Mouse (Mus musculus): ENCODE results near the gene Fbxw4. TPM values are rescaled to one million over a fixed set of nuclear protein-coding genes. Genes with fewer than 3 reads are reported as not detected.

Gene Fbxw4
- total RNA-seq, 2 experiments from 2014 or later: 23.3 to 24.7 TPM

DNA sequence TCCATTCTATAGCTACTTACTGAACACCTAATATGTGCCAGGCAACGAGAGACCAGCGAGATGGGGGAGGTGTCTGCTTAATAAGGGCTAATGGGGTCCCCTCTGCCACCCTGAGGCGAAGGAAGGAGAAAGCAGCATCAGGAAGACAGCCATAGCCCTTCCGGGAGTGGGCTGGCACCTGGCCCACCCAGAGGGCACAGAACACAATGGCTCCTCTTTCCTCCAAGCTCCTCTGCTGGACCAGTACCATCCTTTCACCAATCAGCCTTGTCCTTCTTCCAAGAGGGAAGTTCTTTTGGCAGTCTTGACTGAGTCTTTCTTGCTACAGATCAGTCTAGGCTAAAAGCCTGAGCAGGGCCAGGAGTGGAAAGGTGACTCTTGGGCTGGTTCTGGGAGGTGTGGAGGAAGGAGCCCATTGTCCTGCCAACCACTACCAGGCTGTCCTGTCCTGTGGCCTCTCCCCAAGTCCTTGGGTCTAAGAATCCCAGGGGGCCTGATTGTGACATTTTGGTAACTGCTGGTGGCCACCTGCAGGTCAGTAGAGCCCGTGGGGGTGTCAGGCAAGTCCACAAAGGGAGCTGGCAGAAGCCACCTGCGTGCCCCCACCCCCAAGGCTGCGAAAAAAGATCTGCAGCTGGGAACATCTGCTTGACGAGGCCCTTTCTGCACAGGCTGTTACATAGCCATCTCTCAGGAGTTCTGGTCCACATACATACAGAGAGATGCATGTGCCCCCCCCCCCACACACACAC is 119.3 kb downstream of the Fbxw4 start:
- no peak for DNase-seq

DNA sequence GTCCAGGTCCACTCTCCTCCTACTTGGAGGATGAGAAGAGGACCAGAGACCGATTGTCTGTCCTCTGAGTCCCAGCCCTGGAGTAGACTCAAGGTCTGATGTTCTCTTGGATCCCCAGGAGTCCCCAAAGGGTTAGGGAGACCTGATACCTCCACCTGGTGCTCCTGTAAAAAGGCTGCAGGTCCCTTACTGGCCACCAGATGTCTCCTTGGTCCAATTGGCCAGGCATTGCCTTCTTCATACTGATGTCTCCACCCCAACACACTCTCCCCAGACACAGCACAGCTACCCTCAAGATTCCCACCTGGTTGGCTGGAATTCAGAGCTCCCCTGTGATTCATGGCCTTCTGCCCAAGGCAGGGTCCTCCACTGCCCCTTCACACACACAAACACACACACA is 122.6 kb downstream of the Fbxw4 start:
- no peak for DNase-seq

DNA sequence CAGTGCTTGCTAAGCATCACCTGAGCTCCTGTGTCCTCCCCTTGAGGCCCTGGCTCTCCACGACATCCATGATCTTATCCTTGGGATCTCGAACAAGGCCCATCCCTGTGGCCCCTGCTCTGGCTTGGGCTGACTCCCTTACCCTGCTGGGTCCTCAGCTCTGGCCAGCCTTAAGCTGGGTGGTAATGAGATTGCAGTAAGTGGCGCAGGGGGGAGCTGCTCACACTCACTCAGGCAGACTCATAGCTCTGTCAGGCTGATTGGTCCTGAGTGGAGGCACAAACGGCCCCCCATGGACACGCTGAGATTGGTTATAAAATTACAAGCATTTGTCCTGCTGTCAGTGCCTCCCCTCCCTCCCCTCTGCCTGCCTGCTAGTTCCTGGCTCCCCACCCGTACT is 124.2 kb downstream of the Fbxw4 start:
- no peak for DNase-seq

DNA sequence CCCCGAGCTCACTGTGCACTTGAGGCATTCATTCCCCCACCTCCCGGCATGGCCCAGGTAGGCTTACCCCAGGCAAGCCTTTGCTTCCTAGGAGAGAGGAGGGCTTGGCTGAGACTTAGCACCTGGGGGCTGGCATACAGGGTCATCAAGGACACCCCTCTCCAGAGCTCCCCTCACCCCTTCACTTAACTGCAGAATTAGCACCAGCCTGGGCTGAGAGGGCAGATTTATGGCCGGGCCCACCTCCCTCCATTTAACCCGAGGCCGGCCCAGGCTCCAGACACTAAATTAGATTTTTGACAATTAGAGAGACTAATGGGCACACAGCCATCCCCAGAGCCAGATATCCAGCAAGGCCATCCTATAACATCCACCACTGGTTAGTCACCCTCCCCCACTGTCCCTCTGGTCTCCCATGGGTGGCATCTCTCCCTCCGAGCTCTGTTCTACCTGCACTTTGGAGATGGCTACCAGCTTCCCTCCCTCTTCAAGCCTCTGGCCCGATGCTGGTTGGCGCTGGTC is 124.8 kb downstream of the Fbxw4 start:
- DNase-seq: no peak

DNA sequence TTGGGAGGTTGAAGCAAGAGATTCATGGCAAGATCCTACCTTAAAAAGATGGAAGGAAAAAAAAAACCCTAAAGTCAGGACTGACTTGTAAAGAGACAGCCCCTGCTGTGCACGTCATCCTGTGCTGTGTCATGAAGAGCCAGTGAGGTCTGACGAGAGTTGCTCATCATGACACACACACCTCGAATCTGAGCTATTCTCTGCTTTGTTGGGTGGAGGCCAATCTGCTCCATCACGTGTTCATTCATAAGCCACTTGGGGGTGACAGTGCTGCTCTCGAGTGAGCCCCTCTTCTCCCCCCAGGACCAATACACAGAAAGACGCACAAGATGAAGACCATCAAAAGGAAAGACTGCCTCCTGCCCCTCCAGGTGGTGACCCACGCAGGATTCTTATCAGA is 126.5 kb downstream of the Fbxw4 start:
- DNase-seq: no peak

DNA sequence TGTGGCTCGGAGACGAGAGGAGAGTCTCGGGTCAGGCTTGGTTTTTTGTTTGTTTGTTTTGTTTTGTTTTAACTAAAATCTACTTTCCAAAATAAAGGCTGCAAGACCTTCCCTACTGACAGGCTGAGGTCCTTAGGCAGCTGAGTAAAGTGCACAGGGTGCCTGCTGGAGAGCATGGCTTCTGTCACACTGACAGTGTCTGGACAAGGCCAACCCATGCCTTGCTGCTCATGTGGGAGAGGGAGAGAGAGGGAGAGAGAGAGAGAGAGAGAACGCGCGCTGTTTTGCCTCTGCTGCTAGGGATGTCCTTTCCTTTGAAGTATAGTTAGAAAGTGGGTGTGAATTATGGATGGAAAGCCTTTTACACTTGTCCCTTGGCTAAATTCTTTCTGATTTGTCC is 128.6 kb downstream of the Fbxw4 start:
- no peak for DNase-seq

- DNase-seq: no peak
These were observed 129.7 kb downstream of the Fbxw4 start for GRCm38 (mm10) chr19:45530200-45530995.

GRCm38 (mm10) chr19:45529294-45529693 is 130.8 kb downstream of the Fbxw4 start:
- DNase-seq: no peak

Other genes with a start within 250 kb of the Fbxw4 start
- 10 to 100 TPM in 1 of 2 experiments, 1 to 10 TPM in 1; 8.5 to 10.4 TPM for gene Poll, start 99.8 kb downstream of the Fbxw4 start, total RNA-seq (2021)
- gene Gm17018, start 99.7 kb downstream of the Fbxw4 start, total RNA-seq (2021): 10 to 100 TPM; 12.4 to 13.8 TPM
- gene Fgf8, start 82.6 kb upstream of the Fbxw4 start, total RNA-seq (2021): not detected
- 10 to 100 TPM; 19.0 to 21.0 TPM for gene Npm3, start 89.3 kb upstream of the Fbxw4 start, total RNA-seq (2021)
- gene Mgea5, start 123.5 kb upstream of the Fbxw4 start, total RNA-seq (2021): 10 to 100 TPM; 36.0 to 44.4 TPM
- gene Kcnip2, start 155.7 kb upstream of the Fbxw4 start, total RNA-seq (2021): under 1 TPM; 0.40 to 0.79 TPM